Mouse (Mus musculus): Measurements from ENCODE around the gene Runx1.

DNA sequence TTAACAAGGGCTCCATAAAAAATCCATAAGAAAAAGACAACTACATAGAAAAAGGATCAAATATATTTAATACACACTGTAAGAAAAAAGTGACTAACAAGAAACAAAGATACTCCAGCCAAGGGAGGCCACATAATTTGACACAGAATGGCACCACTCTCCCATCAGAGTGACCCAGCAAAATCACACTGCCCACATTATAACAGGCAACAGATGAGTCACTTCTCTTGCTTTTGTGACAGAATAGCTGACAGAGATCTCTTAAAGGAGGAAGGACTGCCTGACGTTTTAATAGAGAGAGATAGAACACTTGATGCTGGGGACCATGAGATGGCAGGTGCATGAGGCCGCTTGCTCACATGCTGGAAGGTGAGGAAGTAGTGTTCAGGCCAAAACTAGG, 35.6 kb upstream of the Runx1 start:
- TF ChIP-seq POLR2A (IDR thresholded peaks at IDR 0.05; ENCODE audit: extremely low read depth, insufficient read depth, low read length) (no peak), CTCF (IDR thresholded peaks at IDR 0.05; ENCODE audit: extremely low read depth, insufficient read depth, low read length) (no peak)

Measured in cortical plate, adult 2 months (tissue).